Mouse (Mus musculus): ENCODE results near the gene Serpinc1. TPM values are rescaled to one million over a fixed set of nuclear protein-coding genes. Genes with fewer than 3 reads are reported as not detected.

Serpinc1 gene
- total RNA-seq, 1 experiment: 0.89 TPM

- peaks cover 31% of the 10 kb centered on the region for H3K36me3 ChIP-seq (ENCODE audit: control insufficient read depth, insufficient read depth, low read length, poor library complexity, severe bottlenecking)
- H3K4me3 ChIP-seq (ENCODE audit: insufficient read depth in 1 of 2, low read depth in 1 of 2, low read length in 2 of 2, poor library complexity in 1 of 2, severe bottlenecking in 1 of 2): no peak overlapping the region
- peak overlapping the region; percentile 51; the same call in 1 of the 2 replicates for H3K9ac ChIP-seq (ENCODE audit: insufficient read depth, low read depth, low read length, poor library complexity, severe bottlenecking)
- TF ChIP-seq MAFK (IDR thresholded peaks at IDR 0.05; ENCODE audit: insufficient read depth, low read depth, low read length) (no peak), HCFC1 (IDR thresholded peaks at IDR 0.05; ENCODE audit: borderline replicate concordance, insufficient read depth, low read length) (no peak), CHD2 (IDR thresholded peaks at IDR 0.05; ENCODE audit: low read depth, low read length) (peak; percentile 74; the same call in 1 of the 2 replicates), ZC3H11A (IDR thresholded peaks at IDR 0.05; ENCODE audit: borderline replicate concordance, low read depth, low read length) (no peak)
- no peak overlapping the region; the same call in 1 of the 2 replicates for H3K27ac ChIP-seq (ENCODE audit: insufficient read depth, low read depth, low read length, poor library complexity, severe bottlenecking)
- no peaks in the 10 kb centered on the region; a peak in 1 of 4 replicates for H3K4me1 ChIP-seq (ENCODE audit: control insufficient read depth in 2 of 2, insufficient read depth in 2 of 2, low read length in 2 of 2, poor library complexity in 1 of 2)
- in situ Hi-C loops (cut with MboI; ENCODE audit: low sequenced_read_pairs in 2 of 2, unreplicated experiment in 2 of 2): no loop called here
- H3K9me3 ChIP-seq (ENCODE audit: control insufficient read depth, insufficient read depth, low read depth, low read length): no peaks in the 10 kb centered on the region
- DNase-seq (ENCODE audit: low read depth, low spot score): no peak
These were observed 61.5 kb downstream of the Serpinc1 start for GRCm38 (mm10) chr1:161039741-161040425.

- Histone ChIP-seq H3K4me1 (ENCODE audit: control insufficient read depth in 2 of 2, insufficient read depth in 2 of 2, low read length in 2 of 2, poor library complexity in 1 of 2) (no peaks in the 10 kb centered on the region; a peak in 1 of 4 replicates), H3K27ac (ENCODE audit: insufficient read depth, low read depth, low read length, poor library complexity, severe bottlenecking) (no peak overlapping the region; the same call in 1 of the 2 replicates), H3K9me3 (ENCODE audit: control insufficient read depth, insufficient read depth, low read depth, low read length) (no peaks in the 10 kb centered on the region), H3K9ac (ENCODE audit: insufficient read depth, low read depth, low read length, poor library complexity, severe bottlenecking) (no peak overlapping the region), H3K36me3 (ENCODE audit: control insufficient read depth, insufficient read depth, low read length, poor library complexity, severe bottlenecking) (peaks cover 30% of the 10 kb centered on the region), H3K4me3 (ENCODE audit: insufficient read depth in 1 of 2, low read depth in 1 of 2, low read length in 2 of 2, poor library complexity in 1 of 2, severe bottlenecking in 1 of 2) (no peak overlapping the region)
- no peak for DNase-seq (ENCODE audit: low read depth, low spot score)
- in situ Hi-C loops (cut with MboI; ENCODE audit: low sequenced_read_pairs in 2 of 2, unreplicated experiment in 2 of 2): no loop called here
- TF ChIP-seq CHD2 (IDR thresholded peaks at IDR 0.05; ENCODE audit: low read depth, low read length) (no peak), ZNF384 (IDR thresholded peaks at IDR 0.05; ENCODE audit: low read depth, low read length) (no peak), ZC3H11A (IDR thresholded peaks at IDR 0.05; ENCODE audit: borderline replicate concordance, low read depth, low read length) (no peak), HCFC1 (IDR thresholded peaks at IDR 0.05; ENCODE audit: borderline replicate concordance, insufficient read depth, low read length) (no peak), MAFK (IDR thresholded peaks at IDR 0.05; ENCODE audit: insufficient read depth, low read depth, low read length) (no peak)
These were observed 62.0 kb downstream of the Serpinc1 start for GRCm38 (mm10) chr1:161040426-161040770.

- Histone ChIP-seq H3K9me3 (ENCODE audit: control insufficient read depth, insufficient read depth, low read depth, low read length) (no peaks in the 10 kb centered on the region), H3K4me3 (ENCODE audit: insufficient read depth in 1 of 2, low read depth in 1 of 2, low read length in 2 of 2, poor library complexity in 1 of 2, severe bottlenecking in 1 of 2) (no peak overlapping the region), H3K9ac (ENCODE audit: insufficient read depth, low read depth, low read length, poor library complexity, severe bottlenecking) (no peak overlapping the region), H3K27ac (ENCODE audit: insufficient read depth, low read depth, low read length, poor library complexity, severe bottlenecking) (no peak overlapping the region), H3K36me3 (ENCODE audit: control insufficient read depth, insufficient read depth, low read length, poor library complexity, severe bottlenecking) (peaks cover 31% of the 10 kb centered on the region), H3K4me1 (ENCODE audit: control insufficient read depth in 2 of 2, insufficient read depth in 2 of 2, low read length in 2 of 2, poor library complexity in 1 of 2) (no peaks in the 10 kb centered on the region; a peak in 1 of 4 replicates)
- no peak for DNase-seq (ENCODE audit: low read depth, low spot score)
- in situ Hi-C loops (cut with MboI; ENCODE audit: low sequenced_read_pairs in 2 of 2, unreplicated experiment in 2 of 2): no loop called here
- TF ChIP-seq CHD2 (IDR thresholded peaks at IDR 0.05; ENCODE audit: low read depth, low read length) (no peak; the same call in 1 of the 2 replicates), HCFC1 (IDR thresholded peaks at IDR 0.05; ENCODE audit: borderline replicate concordance, insufficient read depth, low read length) (no peak), MAFK (IDR thresholded peaks at IDR 0.05; ENCODE audit: insufficient read depth, low read depth, low read length) (no peak), ZNF384 (IDR thresholded peaks at IDR 0.05; ENCODE audit: low read depth, low read length) (no peak), ZC3H11A (IDR thresholded peaks at IDR 0.05; ENCODE audit: borderline replicate concordance, low read depth, low read length) (no peak)
These were observed 62.5 kb downstream of the Serpinc1 start for GRCm38 (mm10) chr1:161040855-161041254.

- DNase-seq (ENCODE audit: low read depth, low spot score): no peak
- in situ Hi-C loops (cut with MboI; ENCODE audit: low sequenced_read_pairs in 2 of 2, unreplicated experiment in 2 of 2): no loop called here
- Histone ChIP-seq H3K4me3 (ENCODE audit: insufficient read depth in 1 of 2, low read depth in 1 of 2, low read length in 2 of 2, poor library complexity in 1 of 2, severe bottlenecking in 1 of 2) (no peak overlapping the region), H3K9ac (ENCODE audit: insufficient read depth, low read depth, low read length, poor library complexity, severe bottlenecking) (no peak overlapping the region), H3K9me3 (ENCODE audit: control insufficient read depth, insufficient read depth, low read depth, low read length) (no peaks in the 10 kb centered on the region), H3K27ac (ENCODE audit: insufficient read depth, low read depth, low read length, poor library complexity, severe bottlenecking) (no peak overlapping the region), H3K36me3 (ENCODE audit: control insufficient read depth, insufficient read depth, low read length, poor library complexity, severe bottlenecking) (peaks cover 31% of the 10 kb centered on the region), H3K4me1 (ENCODE audit: control insufficient read depth in 2 of 2, insufficient read depth in 2 of 2, low read length in 2 of 2, poor library complexity in 1 of 2) (no peaks in the 10 kb centered on the region; a peak in 1 of 4 replicates)
- TF ChIP-seq HCFC1 (IDR thresholded peaks at IDR 0.05; ENCODE audit: borderline replicate concordance, insufficient read depth, low read length) (no peak), MAFK (IDR thresholded peaks at IDR 0.05; ENCODE audit: insufficient read depth, low read depth, low read length) (no peak), ZC3H11A (IDR thresholded peaks at IDR 0.05; ENCODE audit: borderline replicate concordance, low read depth, low read length) (no peak), ZNF384 (IDR thresholded peaks at IDR 0.05; ENCODE audit: low read depth, low read length) (no peak), CHD2 (IDR thresholded peaks at IDR 0.05; ENCODE audit: low read depth, low read length) (0 out of 2 replicates have a peak, but pooled peaks have one; percentile 56)
These were observed 63.1 kb downstream of the Serpinc1 start for GRCm38 (mm10) chr1:161041261-161042020.
